Mouse (Mus musculus): ENCODE results near the gene Drd1. TPM values are rescaled to one million over a fixed set of nuclear protein-coding genes. Genes with fewer than 3 reads are reported as not detected.

Drd1 gene
- total RNA-seq, 2 experiments from 2014 or later: 26.0 to 28.0 TPM

Other genes starting within 250 kb of the Drd1 start
- gene Sfxn1, start 16.2 kb upstream of the Drd1 start, total RNA-seq (2021): 10 to 100 TPM; 86.5 to 94.5 TPM
- gene Hrh2, start 136.4 kb upstream of the Drd1 start, total RNA-seq (2021): 1 to 10 TPM; 3.9 to 4.1 TPM